Mouse (Mus musculus): ENCODE data around the gene Fam107b.
"Not testable (repeated sequence)": the region's sequence is repeated elsewhere in the genome, so short reads cannot be mapped to it uniquely, and the experiment has no call there.

Fam107b gene

DNA sequence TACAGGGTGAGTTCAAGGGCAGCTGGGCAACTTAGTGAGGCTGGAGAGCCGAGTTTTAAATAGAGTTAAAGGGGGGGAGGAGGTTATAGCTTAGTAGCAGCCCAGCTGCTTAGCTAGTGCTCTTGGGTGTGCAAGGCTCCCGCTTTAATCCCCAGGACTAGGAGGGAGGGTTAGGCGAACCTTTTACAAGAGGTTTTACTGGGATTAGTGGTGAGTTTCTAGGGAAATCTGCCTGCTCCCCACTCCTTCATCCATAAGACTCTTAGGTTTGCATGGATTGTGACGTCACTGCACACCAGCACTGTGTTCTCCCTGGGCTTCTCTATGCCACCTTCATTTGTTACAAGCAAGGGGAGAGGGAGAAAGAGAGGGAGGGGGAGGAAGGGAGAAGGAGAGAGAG, 88.6 kb downstream of the Fam107b start:
- no peak for DNase-seq (ENCODE audit: low spot score)

GRCm38 (mm10) chr2:3659300-3659910, 89.1 kb downstream of the Fam107b start:
- no peak for DNase-seq (ENCODE audit: low spot score)

DNA sequence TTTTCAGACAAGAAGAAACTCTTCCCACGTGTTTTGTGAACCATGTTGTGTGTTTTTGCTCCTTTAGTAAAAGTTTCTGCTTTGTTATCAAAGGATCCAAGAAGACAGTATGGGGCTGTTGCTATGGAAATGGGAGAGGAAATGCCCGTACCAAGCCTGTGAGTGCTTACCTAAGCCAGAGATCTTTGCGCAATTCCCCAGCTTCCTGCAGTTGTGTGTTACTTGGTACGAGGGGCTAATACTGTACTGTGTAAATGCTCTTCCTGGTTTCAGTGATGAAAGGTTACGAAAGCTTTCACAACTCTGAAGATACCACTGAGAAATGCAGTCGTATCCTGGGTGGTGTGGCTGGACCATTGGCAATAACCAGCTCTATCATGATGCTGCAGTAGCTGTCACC, 93.8 kb downstream of the Fam107b start:
- DNase-seq (ENCODE audit: low spot score) = no peak

GRCm38 (mm10) chr2:3668682-3669081, 98.4 kb downstream of the Fam107b start:
- DNase-seq (ENCODE audit: low spot score) = no peak

DNA sequence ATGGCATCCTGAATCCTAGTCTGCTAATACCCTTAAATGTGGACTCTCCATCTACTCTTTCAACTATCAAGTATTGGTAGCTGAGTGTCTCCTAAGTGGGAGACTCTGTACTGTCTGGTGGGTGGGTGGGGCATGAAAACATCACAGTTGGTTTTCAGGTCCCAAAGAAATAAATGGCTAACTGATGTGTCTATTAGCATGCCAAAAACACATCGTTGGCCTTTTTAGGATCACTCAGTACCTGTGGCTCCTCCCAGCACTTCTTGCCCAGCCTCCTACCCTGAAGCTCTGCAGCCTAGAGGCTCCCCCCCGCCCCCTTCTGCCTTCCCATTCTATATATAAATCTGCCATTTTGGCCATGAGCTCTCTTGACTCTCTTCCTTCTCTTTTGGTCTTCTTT, 99.4 kb downstream of the Fam107b start:
- no peak for DNase-seq (ENCODE audit: low spot score)

DNA sequence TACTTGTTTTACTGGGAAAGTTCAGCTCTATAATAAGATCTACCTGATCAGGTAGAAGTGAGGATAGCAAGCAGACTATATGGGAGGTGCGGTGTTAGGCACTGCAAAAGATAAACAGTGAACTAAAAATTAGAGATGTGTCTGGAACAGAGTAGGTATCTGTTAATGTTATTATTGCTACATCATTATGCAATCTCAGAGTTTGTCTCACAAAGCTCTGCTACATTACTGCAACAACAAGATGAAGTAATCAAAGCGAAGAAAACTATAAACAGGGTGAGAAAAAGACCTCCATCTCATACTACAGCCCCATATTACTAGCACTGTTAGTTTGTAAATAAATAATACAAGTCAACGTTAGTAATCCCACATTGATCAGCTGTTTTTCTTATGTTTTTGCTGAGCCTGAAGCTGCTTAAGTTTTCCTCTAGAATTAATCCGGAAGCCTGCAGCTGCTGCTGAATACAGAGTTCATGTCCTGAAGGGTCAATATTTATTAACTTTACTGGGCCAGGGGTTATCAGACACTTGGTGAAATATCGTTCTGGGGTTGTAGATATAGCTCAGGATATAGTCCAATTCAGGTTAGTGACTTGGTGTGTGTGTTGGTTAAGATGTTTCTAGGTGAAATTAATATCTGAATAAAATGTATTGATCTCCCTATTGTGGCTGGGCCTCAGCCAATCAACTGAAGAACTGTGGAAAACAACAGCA, 102.5 kb downstream of the Fam107b start:
- no peak for DNase-seq (ENCODE audit: low spot score)

GRCm38 (mm10) chr2:3675481-3675880, 105.2 kb downstream of the Fam107b start:
- no peak for DNase-seq (ENCODE audit: low spot score)

GRCm38 (mm10) chr2:3682699-3683098, 112.4 kb downstream of the Fam107b start:
- no peak for DNase-seq (ENCODE audit: low spot score)

DNA sequence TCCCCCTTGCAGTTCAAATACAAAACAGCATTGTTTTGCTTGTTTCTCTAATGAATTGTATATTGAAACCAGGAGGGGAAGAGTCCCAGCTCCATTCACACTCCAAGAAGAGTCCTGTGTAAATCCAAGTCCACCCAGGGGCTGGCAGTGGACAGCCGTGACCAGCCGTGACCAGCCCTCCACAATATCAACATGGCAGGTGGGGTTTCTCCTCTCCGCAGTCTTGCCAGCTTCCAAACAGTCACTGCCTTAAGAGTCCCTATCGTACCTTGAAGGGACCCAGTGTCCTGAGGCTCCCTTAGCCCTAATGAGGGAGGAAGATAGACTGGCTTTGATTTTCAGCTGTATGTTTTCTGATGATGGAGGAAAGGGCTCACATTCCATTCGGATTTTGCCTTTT, 113.1 kb downstream of the Fam107b start:
- DNase-seq (ENCODE audit: low spot score) = no peak

GRCm38 (mm10) chr2:3683751-3684229, 113.5 kb downstream of the Fam107b start:
- no peak for DNase-seq (ENCODE audit: low spot score)

- DNase-seq (ENCODE audit: low spot score) = no peak
Measured at GRCm38 (mm10) chr2:3690221-3690620, 119.9 kb downstream of the Fam107b start.

- no peak for DNase-seq (ENCODE audit: low spot score)
Measured at GRCm38 (mm10) chr2:3692833-3693232, 122.5 kb downstream of the Fam107b start.

DNA sequence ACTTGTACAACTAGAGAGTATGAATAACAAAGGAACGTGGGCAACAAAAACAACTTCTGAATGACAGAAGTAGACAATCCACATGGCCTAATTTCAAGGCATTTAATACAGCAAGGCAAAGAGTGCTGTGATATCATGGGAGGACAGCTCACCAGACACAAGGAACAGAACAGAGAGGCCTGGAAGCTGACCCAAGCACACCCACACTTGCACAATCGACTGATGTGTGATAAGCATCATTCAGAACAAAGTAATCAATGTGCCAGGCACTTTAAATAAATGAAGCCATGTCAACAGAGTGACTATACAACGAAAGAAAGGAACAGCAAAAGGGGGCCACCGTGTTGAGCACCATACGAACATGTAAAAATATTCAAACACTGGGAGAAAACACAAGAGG, 125.6 kb downstream of the Fam107b start:
- DNase-seq (ENCODE audit: low spot score) = no peak

GRCm38 (mm10) chr2:3700368-3700767, 130.1 kb downstream of the Fam107b start:
- no peak for DNase-seq (ENCODE audit: low spot score)

DNA sequence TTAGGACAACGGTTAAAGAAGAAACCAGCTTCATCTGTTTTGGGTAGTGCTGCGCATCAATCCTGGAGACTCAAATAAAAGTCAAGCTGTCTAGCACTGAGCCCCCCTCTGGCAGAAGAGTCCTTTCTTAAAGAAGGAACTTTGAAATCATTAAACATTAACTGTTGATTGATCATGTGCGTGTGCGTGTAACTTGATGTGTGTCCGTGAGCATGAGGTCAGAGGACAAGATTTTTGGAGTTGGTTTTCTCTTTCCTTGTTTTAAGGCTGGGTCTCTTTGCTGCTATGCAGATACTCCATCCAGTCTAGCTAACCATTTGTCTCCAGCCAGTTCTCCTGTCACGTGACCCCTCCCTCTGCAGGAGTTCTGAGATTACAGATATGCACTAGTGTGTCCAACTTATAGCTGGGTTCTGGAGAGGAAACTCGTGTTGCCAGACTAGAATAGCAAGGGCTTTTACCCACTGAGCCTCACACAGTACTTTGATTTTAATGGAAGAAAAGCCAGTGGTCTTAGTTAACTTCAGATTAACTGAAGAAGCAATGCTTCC, 132.4 kb downstream of the Fam107b start:
- DNase-seq (ENCODE audit: low spot score) = no peak

DNA sequence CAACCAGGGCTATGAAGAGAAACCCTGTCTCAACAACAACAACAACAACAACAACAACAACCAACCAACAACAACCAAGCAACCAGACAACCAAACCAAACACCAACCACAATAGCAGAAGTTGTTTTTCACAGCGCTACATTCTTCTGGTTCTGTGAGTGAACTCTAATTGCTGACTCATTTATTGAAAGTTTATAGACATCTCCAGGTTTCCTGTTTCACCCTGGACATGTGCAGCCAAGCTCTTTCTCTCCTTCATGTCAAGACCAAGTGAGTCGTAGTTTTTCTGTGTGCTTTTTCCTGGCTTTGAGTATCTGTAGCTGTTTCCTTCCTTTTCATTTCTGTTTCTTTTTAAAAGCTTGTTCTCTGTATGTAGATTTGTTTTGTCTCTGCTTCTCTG, 133.5 kb downstream of the Fam107b start:
- DNase-seq (ENCODE audit: low spot score) = no peak

- no peak for DNase-seq (ENCODE audit: low spot score)
Measured at GRCm38 (mm10) chr2:3704311-3705162, 134.2 kb downstream of the Fam107b start.

- DNase-seq (ENCODE audit: low spot score) = not testable (repeated sequence)
Measured at GRCm38 (mm10) chr2:3705283-3705682, 135.0 kb downstream of the Fam107b start.

DNA sequence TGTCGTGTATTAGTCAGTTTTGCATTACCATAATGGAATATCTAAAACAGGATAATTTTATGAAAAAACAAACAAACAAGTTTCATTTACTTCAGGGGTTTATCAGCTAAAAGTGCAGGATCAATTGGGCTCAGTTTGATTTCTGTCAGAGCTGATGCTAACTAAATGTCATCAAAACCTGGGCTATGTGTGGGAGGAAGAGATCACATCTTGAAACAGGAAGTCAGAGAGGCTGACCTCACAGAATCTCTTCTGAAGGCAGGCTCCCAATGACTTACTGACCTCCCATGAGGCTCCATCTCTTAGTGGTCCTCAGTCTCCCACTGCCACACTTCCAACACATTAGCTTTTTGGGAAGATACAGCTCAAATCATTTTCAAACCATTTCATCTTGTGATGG, 136.9 kb downstream of the Fam107b start:
- no peak for DNase-seq (ENCODE audit: low spot score)

- DNase-seq (ENCODE audit: low spot score) = no peak
Measured at GRCm38 (mm10) chr2:3708621-3709020, 138.3 kb downstream of the Fam107b start.

GRCm38 (mm10) chr2:3709882-3710281, 139.6 kb downstream of the Fam107b start:
- DNase-seq (ENCODE audit: low spot score) = no peak

- DNase-seq (ENCODE audit: low spot score) = no peak
Measured at GRCm38 (mm10) chr2:3710521-3710920, 140.2 kb downstream of the Fam107b start.

Data from MN1 (cell line).